Mouse (Mus musculus): ENCODE measurements at regions not wholly inside any gene's neighbourhood (a gene's known extent, or its start where the extent isn't known, plus 50 kb on each side); places are given as distances from the start of the nearest gene placed in this dataset.
"Not testable (repeated sequence)": the region's sequence is repeated elsewhere in the genome, so short reads cannot be mapped to it uniquely, and the experiment has no call there.

DNA sequence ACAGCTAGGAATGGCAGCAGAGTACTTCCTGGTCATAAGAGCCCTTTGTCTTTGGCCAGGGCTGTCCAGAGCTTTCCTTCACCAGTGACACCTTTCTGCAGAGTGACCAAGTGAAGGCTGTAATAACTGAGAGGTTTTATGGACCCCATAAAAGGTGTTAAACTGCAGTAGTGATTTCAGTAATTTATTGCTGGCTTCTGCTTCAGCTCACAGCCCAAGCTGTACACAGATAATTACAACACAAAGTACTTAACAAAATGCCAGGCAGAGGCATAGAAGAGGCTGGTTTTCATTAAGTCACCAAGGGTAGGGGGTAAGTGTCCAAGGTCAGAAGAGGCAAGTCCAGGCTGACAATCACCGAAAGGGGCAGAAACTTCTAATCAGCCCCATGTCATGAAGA, 83.8 kb downstream of the Eif4e start:
- DNase-seq (ENCODE audit: low spot score), result no peak

DNA sequence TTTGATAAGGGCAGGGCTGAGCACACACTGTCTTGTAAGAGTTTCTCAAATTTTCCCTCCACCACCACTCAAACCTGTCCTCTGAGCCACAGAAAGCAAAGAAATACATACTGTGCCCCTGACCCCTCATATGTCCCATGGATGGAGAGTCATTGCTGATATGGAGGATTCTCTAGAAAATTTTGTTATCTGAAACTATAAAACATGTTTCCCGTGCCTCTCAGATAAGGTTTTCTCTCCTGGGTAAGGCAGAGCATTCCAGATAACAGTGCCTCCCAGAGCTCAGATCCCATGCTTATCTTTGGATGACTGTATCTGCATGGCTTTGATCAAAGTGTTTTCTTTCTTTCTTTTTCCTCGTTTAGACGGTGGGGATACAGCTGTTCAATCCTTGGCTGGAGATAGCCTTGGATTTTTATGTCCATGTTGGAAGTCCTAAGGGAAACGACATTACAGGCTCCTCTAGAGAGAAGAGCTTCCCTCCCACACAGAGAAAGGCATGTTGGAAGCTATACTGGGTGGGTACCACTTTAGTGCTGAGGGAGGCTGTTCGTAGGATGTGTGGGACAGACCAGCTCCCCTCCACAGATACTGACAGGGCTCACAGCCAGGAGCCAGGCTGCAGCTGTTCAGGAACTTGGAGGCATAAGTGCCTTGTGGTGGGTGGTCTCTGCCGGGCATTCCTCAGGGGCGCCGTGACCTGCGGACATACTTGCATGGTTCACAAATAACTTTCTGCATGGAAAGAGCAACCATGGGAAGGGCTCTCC, 87.1 kb downstream of the Eif4e start:
- no peak for DNase-seq (ENCODE audit: low spot score)

GRCm38 (mm10) chr3:138613680-138614079, 87.7 kb downstream of the Eif4e start:
- DNase-seq (ENCODE audit: low spot score), result no peak

GRCm38 (mm10) chr3:138614899-138615298, 88.9 kb downstream of the Eif4e start:
- DNase-seq (ENCODE audit: low spot score), result no peak

DNA sequence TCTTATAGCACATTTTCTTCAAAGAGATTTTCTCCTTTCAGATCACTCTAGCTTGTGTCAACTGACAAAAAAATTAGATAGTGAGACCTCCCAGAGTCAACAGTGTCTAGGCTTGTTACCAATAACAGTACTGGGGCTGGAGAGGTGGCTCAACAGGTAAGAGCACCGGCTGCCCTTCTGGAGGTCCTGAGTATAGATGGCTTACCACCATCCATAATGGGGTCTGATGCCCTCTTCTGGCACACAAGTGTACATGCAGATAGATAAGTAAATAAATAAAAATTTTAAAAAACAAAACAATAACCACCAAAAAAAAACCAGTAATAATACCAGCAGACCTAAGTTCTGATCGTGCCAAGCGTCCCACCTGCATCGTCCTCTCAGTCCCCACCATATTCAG, 94.3 kb downstream of the Eif4e start:
- no peak for DNase-seq (ENCODE audit: low spot score)

GRCm38 (mm10) chr3:138624128-138624527, 98.1 kb downstream of the Eif4e start:
- no peak for DNase-seq (ENCODE audit: low spot score)

DNA sequence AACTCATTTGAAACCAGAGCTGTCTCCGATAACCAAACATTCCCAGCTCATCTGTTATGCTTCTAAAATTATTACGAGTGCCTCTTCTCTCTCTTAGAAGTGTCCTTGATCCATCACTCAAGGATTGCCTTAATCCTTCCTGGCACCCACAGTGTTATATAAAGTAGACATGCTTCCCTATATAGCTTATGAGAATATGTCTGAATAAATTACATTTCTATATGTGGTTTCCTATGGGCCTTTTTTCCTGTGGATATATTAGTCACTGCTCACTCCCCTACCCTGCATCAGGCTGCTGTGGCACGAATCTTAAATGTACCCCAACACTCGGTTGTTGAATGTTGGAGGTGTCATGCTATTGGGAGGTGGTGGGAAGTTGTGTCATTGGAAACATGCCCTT, 100.3 kb downstream of the Eif4e start:
- DNase-seq (ENCODE audit: low spot score), result no peak

- DNase-seq (ENCODE audit: low spot score), result no peak
Observed at GRCm38 (mm10) chr3:138630231-138630630, 104.3 kb downstream of the Eif4e start.

GRCm38 (mm10) chr3:138632086-138632485, 106.1 kb downstream of the Eif4e start:
- DNase-seq (ENCODE audit: low spot score), result no peak

- peak; percentile 17 for DNase-seq (ENCODE audit: low spot score)
Observed at GRCm38 (mm10) chr3:138642026-138642425, 100.0 kb upstream of the Tspan5 start.

- DNase-seq (ENCODE audit: low spot score), result no peak
Observed at GRCm38 (mm10) chr3:138643951-138644285, 98.1 kb upstream of the Tspan5 start.

DNA sequence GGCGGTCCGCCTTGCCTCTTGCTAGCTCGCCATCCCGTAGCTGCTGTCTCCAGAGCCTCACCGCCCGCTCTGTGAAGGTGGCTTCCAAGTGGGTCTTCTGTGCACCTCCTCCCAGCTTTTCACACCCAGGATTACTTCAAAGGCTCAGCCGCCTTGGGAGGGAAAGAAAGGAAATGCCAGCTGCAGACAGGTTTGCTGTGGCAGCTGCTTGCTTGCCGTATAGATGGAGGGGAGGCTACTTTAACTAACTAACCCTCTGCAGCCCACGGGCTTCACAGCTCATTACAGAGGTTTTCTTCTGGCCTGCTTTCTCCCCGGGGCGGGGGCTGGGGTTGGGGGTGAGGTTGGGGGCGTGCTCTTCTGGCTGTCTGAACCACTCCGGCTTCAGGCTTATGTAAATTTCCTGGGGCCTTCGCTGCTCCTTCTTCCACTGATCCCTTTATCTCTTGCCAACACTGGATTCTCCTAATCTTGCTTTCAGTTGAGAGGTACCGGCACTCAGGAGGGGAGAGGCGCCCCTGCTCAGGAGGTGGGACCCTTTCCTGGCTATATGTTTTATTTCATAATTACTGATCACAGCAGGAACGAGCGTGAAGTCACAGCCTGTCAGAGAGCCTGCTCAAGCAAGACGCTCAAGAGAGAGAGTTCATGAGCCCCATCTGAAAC, 97.6 kb upstream of the Tspan5 start:
- DNase-seq (ENCODE audit: low spot score), result peak; percentile 8

- peak; percentile 14 for DNase-seq (ENCODE audit: low spot score)
Observed at GRCm38 (mm10) chr3:138645320-138645719, 96.7 kb upstream of the Tspan5 start.

DNA sequence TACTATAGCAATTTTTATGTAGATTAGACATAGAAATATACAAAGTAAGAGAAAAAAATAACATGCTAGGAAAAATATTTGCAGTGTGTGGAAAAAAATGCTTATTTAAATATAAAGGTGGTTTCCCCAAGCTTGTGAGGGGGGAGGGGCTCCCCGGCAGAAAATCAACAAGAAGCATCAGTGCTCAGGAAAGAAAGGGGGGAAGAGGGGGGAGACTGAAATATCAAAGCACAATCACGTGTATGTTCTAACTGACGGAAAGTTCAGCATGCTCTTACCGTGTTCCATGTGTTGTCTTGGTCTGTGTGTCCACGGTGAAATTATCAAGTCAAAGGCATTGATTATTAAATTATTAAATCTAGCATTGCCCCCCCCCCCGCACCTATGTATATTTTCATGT, 92.3 kb upstream of the Tspan5 start:
- DNase-seq (ENCODE audit: low spot score), result no peak

GRCm38 (mm10) chr3:138650671-138651070, 91.3 kb upstream of the Tspan5 start:
- not testable (repeated sequence) for DNase-seq (ENCODE audit: low spot score)

DNA sequence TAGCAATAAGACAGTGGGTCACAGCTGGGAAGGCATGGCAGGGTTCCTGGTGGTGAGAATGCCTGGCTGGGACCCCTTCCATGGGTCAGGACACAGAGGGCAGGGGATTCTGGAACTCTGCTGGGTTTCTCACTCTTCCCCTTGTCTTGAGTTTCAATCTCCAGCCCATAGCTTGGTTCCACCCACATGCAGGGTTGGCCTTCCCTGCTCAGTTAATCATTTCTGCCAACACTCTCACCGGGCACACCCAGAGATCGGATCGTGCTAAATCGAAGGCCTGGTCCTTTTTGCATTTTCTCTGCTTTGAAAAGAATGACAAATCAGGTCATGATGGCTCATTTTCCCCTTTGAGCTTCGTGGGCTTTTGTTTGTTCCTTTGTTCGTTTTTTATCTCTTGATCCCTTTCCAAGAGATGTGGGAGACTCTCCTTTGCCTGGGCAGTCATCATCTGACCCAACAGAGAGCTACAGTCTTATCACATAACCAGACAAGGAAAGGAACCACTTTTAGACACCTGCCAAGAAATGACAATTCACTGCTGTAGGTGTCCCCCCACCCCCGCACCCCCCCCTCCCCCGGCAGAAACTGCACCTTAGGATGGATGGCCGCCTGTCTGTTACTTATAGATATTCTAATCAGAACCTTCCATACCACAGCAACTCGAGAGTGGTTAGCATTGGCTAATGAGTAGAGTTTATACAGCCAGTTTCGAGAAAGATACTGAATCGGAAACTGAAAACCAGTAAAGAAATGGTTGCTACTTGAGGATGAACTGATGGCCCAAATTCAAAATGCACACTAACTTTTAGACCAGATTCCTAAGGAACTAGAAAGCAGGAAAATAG, 90.4 kb upstream of the Tspan5 start:
- no peak for DNase-seq (ENCODE audit: low spot score)

- no peak for DNase-seq (ENCODE audit: low spot score)
Observed at GRCm38 (mm10) chr3:138652206-138652605, 89.8 kb upstream of the Tspan5 start.

DNA sequence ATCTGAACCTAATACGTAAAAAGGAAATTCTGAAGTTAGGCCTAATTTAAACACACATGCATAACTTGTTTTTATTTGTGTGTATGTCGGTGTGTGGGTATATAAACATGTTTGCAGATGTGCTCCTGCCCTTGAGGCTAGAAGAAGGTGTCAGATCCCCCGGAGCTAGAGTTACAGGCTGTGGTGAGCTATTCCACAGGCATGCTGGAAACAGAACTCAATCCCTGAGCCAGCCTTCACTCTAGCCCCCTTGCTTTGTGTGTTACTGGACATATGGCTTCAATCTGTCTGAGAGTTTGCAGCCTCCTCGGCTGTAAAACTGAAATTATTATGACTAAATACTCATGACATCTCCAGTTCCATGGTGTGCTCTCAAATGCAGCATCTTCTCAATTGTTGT, 89.3 kb upstream of the Tspan5 start:
- no peak for DNase-seq (ENCODE audit: low spot score)

DNA sequence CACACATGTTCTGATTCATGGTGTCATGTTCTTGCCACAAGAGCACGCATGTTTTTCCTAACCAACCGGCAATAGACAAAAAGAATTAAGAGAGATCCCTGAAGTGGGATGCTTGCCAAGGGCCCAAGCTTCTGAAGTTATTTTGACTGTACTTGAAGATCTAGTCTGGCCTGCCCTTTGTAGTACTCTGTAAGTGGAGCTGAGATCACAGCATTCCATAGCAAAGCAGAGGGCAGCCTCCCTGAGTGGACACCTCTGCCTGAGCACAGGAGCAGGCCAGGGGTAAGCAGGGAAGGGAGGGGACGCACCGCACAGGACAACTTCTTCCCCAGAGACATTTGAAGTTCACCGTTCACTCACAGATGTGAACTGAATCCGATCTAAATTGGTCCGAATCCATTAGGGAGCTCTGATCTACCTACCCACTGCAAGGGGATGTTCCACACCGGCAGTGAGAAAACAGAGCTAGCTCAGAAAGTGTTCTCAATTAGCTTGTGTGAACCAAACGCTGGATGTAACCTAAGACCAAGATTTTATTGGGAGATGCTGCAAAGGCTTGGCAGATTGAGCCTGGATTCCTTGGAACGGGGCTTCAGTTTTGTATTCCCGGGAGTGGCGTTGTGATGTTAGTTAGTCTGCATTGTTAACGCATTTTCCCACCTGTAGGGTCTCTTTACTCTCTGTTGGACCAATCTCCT, 88.3 kb upstream of the Tspan5 start:
- no peak for DNase-seq (ENCODE audit: low spot score)

- DNase-seq (ENCODE audit: low spot score), result no peak
Observed at GRCm38 (mm10) chr3:138654610-138655371, 87.2 kb upstream of the Tspan5 start.

DNA sequence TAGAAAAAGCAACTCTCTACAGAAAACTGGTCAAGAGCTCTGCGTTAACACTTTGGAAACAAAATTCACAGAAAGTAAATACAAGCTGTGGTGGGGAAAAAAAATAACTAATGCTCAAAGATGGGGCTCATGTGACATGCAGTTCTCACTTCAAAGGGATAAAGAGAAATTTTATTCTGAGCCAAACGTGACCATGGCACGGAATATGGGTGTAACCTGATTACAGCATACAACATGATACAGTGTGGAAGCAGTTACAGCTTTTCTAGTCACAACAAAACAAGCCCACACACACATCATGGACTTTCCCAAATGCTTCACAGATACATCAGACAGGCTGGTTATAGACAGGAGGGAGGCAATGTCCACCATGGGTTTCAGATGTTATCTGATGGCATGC, 86.5 kb upstream of the Tspan5 start:
- DNase-seq (ENCODE audit: low spot score), result no peak

DNA sequence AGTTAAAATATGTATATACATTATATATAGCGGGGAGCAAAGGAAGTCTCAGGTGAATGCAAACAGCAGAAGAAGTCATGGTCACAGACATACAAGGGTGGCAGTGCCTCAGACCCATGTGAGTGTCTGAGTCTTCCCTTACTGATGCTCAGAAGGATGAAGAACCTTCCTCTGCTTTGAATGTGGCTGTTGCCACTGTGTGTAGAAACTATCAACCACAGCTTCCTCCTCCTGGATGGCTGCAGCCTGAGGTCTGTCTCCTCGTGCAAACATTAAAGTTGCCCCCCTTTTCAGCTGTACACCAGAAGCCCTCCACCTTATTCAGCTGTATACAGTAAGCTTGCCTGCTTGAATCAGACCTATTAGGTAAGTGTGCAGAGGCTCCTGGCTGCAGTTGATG, 79.4 kb upstream of the Tspan5 start:
- DNase-seq (ENCODE audit: low spot score), result no peak

Measured in urinary bladder, postnatal 25 days (tissue).